Mouse (Mus musculus) erythroblast, embryonic 14.5 days (primary cell): ENCODE measurements around the gene Ankrd13b.

Source experiments
- GATA1 ChIP-seq: IDR thresholded peaks from 2 replicates; pipeline ENCODE4 v1.6.1; 2012; ENCODE audit warnings: low read length, inconsistent platforms, mixed read lengths
- TAL1 ChIP-seq: IDR thresholded peaks from 3 replicates; pipeline ENCODE4 v1.6.1; 2012; ENCODE audit warnings: low read length, inconsistent platforms, mixed read lengths

GRCm38 (mm10) chr11:77467157-77467556 is 22.3 kb downstream of the Ankrd13b start:
- no peak for TF ChIP-seq GATA1
- no peak for TF ChIP-seq TAL1
